ENCODE assay signal across 21 mouse cellular contexts in genomic region chr6:84055619-84056018, GRCm38 (mm10). TPM values are rescaled to one million over a fixed set of nuclear protein-coding genes. Genes with fewer than 3 reads are reported as not detected.
DNase-seq lines count a peak whose midpoint lies in the region; ATAC-seq and TF ChIP-seq lines count a peak whose summit lies in the region.
"Had no signal": no experiment of that assay in that cellular context is flagged by ENCODE, and none has a peak within 500 bp of the region (broad histone marks: within the 10 kb centered on the region; RNA-seq: fewer than 3 reads in every experiment).

No protein-coding gene starts in this region.

- WGBS in heart, postnatal 0 days, result 11% methylated on average over 1 of the region's 1 CpGs
- WGBS in heart, embryonic 10.5 days, result 81% methylated on average over 1 of the region's 1 CpGs
- WGBS in liver, postnatal 0 days (ENCODE audit: insufficient replicate concordance), result 75% methylated on average over 1 of the region's 1 CpGs

- peaks cover 23% of the 10 kb centered on the region for H3K4me1 ChIP-seq in heart, postnatal 0 days (ENCODE audit: control insufficient read depth, insufficient read depth)
- peaks cover 52% of the 10 kb centered on the region for H3K4me1 ChIP-seq in heart, embryonic 10.5 days
- no peaks in the 10 kb centered on the region for H3K4me1 ChIP-seq in liver, postnatal 0 days (ENCODE audit: insufficient read depth)
- H3K4me1 ChIP-seq: hindbrain, embryonic 13.5 days; intestine, embryonic 15.5 days had no signal

- no peak overlapping the region for H3K27ac ChIP-seq in heart, postnatal 0 days (ENCODE audit: low read depth)
- no peak overlapping the region for H3K27ac ChIP-seq in heart, embryonic 10.5 days
- H3K27ac ChIP-seq in liver, postnatal 0 days (ENCODE audit: low read depth), result no peak overlapping the region
- H3K27ac ChIP-seq: embryonic facial prominence, embryonic 10.5 days; heart, embryonic 13.5 days; hindbrain, embryonic 13.5 days; hindbrain, postnatal 0 days; intestine, embryonic 15.5 days; kidney, embryonic 15.5 days had no signal

- H3K27me3 ChIP-seq in heart, postnatal 0 days (ENCODE audit: control insufficient read depth, insufficient read depth, low read length), result no peaks in the 10 kb centered on the region
- no peaks in the 10 kb centered on the region for H3K27me3 ChIP-seq in heart, embryonic 10.5 days (ENCODE audit: insufficient read depth, poor library complexity, severe bottlenecking)
- 0 out of 2 replicates have a peak, but pooled peaks cover 3% of the 10 kb centered on the region for H3K27me3 ChIP-seq in liver, postnatal 0 days (ENCODE audit: insufficient read depth, low read length)
- H3K27me3 ChIP-seq: CH12.LX; heart, embryonic 13.5 days; hindbrain, embryonic 13.5 days; intestine, embryonic 15.5 days; kidney, embryonic 15.5 days had no signal

- H3K4me2 ChIP-seq in heart, postnatal 0 days (ENCODE audit: low read depth, low read length), result no peak overlapping the region
- H3K4me2 ChIP-seq in liver, postnatal 0 days (ENCODE audit: low read depth, low read length), result no peak overlapping the region
- H3K4me2 ChIP-seq: heart, embryonic 13.5 days; hindbrain, embryonic 13.5 days; intestine, embryonic 15.5 days; kidney, embryonic 15.5 days had no signal

- no peak overlapping the region for H3K9ac ChIP-seq in heart, postnatal 0 days (replicated peaks; ENCODE audit: low read depth, low read length)
- H3K9ac ChIP-seq in liver, postnatal 0 days (replicated peaks), result no peak overlapping the region
- H3K9ac ChIP-seq: heart, embryonic 13.5 days; hindbrain, embryonic 13.5 days; intestine, embryonic 15.5 days; kidney, embryonic 15.5 days had no signal

- H3K4me3 ChIP-seq in heart, postnatal 0 days (ENCODE audit: low read depth, low read length), result no peak overlapping the region
- no peak overlapping the region for H3K4me3 ChIP-seq in heart, embryonic 10.5 days
- H3K4me3 ChIP-seq in liver, postnatal 0 days (ENCODE audit: low read depth, low read length), result no peak overlapping the region
- H3K4me3 ChIP-seq: embryonic facial prominence, embryonic 10.5 days; heart, embryonic 13.5 days; hindbrain, embryonic 13.5 days; intestine, embryonic 15.5 days; kidney, embryonic 15.5 days had no signal

- intact Hi-C loops in gastrocnemius, postnatal 36 days (cut with DNase I), result no loop called here

- H3K9me3 ChIP-seq in heart, postnatal 0 days (replicated peaks; ENCODE audit: control insufficient read depth, low read length), result no peaks in the 10 kb centered on the region
- H3K9me3 ChIP-seq in heart, embryonic 10.5 days, result no peaks in the 10 kb centered on the region
- no peaks in the 10 kb centered on the region for H3K9me3 ChIP-seq in liver, postnatal 0 days (ENCODE audit: low read length)
- H3K9me3 ChIP-seq: embryonic facial prominence, embryonic 10.5 days; heart, embryonic 13.5 days; hindbrain, embryonic 13.5 days; intestine, embryonic 15.5 days; kidney, embryonic 15.5 days had no signal

- DNase-seq in adrenal gland, adult 2 months, result peak; percentile 41
- no peak for DNase-seq in adrenal gland, postnatal 25 days
- DNase-seq in gastrocnemius, adult 18-20 months (ENCODE audit: low spot score), result peak; percentile 31
- DNase-seq in gastrocnemius, postnatal 36 days, result no peak
- DNase-seq in heart, postnatal 0 days (ENCODE audit: low spot score), result peak; percentile 50
- no peak for DNase-seq in heart, embryonic 10.5 days (ENCODE audit: low spot score)
- peak; percentile 35 for DNase-seq in NIH3T3 (ENCODE audit: low read depth)
- DNase-seq in liver, postnatal 0 days, result no peak
- DNase-seq: cerebellum, adult 2 months; cerebellum, postnatal 10 days; gastrocnemius, postnatal 25 days; kidney, adult 2 months had no signal

- no peak for TF ChIP-seq CTCF in heart, postnatal 0 days (IDR thresholded peaks at IDR 0.05; ENCODE audit: low read depth)
- no peak for TF ChIP-seq CTCF in liver, postnatal 0 days (IDR thresholded peaks at IDR 0.05; ENCODE audit: low read depth)

- no peaks in the 10 kb centered on the region for H3K36me3 ChIP-seq in heart, postnatal 0 days (replicated peaks; ENCODE audit: control insufficient read depth, insufficient read depth, low read length)
- H3K36me3 ChIP-seq in heart, embryonic 10.5 days, result peaks cover 3% of the 10 kb centered on the region; the same call in 1 of the 2 replicates
- H3K36me3 ChIP-seq in liver, postnatal 0 days (replicated peaks; ENCODE audit: insufficient read depth, low read length), result no peaks in the 10 kb centered on the region
- H3K36me3 ChIP-seq: embryonic facial prominence, embryonic 10.5 days; heart, embryonic 13.5 days; hindbrain, embryonic 13.5 days; intestine, embryonic 15.5 days; kidney, embryonic 15.5 days had no signal

- no peak for ATAC-seq in heart, postnatal 0 days (ENCODE audit: insufficient read depth, low read depth)
- no peak for ATAC-seq in liver, postnatal 0 days
- ATAC-seq: forebrain, embryonic 14.5 days; hindbrain, postnatal 0 days; intestine, embryonic 15.5 days had no signal

- no peak for TF ChIP-seq EP300 in heart, postnatal 0 days (IDR thresholded peaks at IDR 0.05; ENCODE audit: low read depth)
- no peak for TF ChIP-seq EP300 in liver, postnatal 0 days (IDR thresholded peaks at IDR 0.05; ENCODE audit: low read depth)

RNA-seq across cellular contexts. Expression of gene Dysf, which starts 47.2 kb away (rescaled TPM):
- 10 to 100 TPM; 54.4 to 64.2 TPM for total RNA-seq in adrenal gland, adult 2 months (2021)
- 21.3 and 31.0 TPM in 2 replicates for polyA plus RNA-seq in adrenal gland, adult 2 months (2012; rRNA removed)
- total RNA-seq in adrenal gland, postnatal 25 days (2021), result 48.0 and 57.7 TPM in 2 replicates
- total RNA-seq in gastrocnemius, adult 18-20 months (2021), result 10 to 100 TPM; 71.9 to 75.9 TPM
- 10 to 100 TPM; 77.3 to 80.9 TPM for total RNA-seq in gastrocnemius, postnatal 36 days (2021)
- 20.2 and 21.9 TPM in 2 replicates for total RNA-seq in heart, postnatal 0 days (2014; rRNA removed; ENCODE audit: low replicate concordance)
- polyA plus RNA-seq in heart, postnatal 0 days (2015; fragmentation: Nextera tagmentation; extraction: Ambion mirVana), result 14.1 and 15.0 TPM in 2 replicates
- 13.7 and 18.0 TPM in 2 replicates for polyA plus RNA-seq in heart, embryonic 10.5 days (2016; fragmentation: Nextera tagmentation; extraction: Ambion mirVana)
- polyA plus RNA-seq in liver, postnatal 0 days (2015; fragmentation: Nextera tagmentation; extraction: Ambion mirVana), result 2.0 and 2.7 TPM in 2 replicates
- total RNA-seq: hematopoietic stem cell, adult 5-6 weeks had no signal

Comparison
In these comparisons a context has a peak if more than half of its experiments do, and no peak if none do; other contexts are left out.
1. DNase-seq: peak in adrenal gland, adult 2 months (single experiment), gastrocnemius, adult 18-20 months (single experiment), heart, postnatal 0 days (single experiment) and NIH3T3 (single experiment); none in adrenal gland, postnatal 25 days (single experiment), gastrocnemius, postnatal 36 days (0 of 2), heart, embryonic 10.5 days (single experiment) and liver, postnatal 0 days (single experiment).